Mouse (Mus musculus): ENCODE measurements at regions not wholly inside any gene's neighbourhood (a gene's known extent, or its start where the extent isn't known, plus 50 kb on each side); places are given as distances from the start of the nearest gene placed in this dataset.
A peak's percentile ranks its signal among the peaks of the same experiment; 100 is the strongest.

DNA sequence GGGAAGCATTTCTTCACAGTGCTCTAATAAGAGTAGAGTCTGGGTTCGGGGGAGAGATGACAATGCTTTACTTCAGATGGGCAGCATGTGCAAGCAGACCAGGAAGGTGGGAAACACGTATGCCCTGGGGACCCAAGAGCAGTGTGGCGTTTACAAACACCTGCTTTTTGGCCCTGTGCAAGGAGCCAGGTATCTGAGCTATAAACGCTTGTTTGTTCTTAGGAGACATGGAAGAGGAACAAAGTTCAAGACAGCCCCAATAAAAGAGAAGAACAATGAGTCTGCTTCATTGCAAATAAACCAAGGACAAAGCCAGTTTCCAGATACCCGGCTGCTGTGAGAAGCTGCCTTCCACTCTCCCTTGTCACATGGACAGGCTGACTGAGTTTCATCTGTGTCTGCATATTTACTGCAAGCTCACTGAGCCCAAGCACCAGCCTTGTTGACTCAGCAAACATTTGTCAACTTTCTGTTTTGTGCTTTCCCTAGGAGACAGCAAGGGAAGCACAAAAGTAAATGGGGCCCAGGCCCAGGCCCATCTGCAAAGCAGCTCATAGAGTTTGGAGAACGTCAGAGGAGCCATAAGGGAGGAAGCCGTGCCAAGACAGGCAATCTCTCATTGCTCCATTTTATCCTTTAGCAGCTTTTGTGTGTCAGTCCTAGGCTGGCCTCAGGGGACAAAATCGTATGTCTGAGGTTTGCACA lies 136.1 kb upstream of the Cxcl12 start:
- no peaks in the 10 kb centered on the region for H3K4me1 ChIP-seq (ENCODE audit: control insufficient read depth, insufficient read depth, low read length)
- no peak overlapping the region for H3K4me3 ChIP-seq (ENCODE audit: insufficient read depth, low read length)
- H3K27ac ChIP-seq (ENCODE audit: insufficient read depth, low read length): no peak overlapping the region
- TF ChIP-seq CTCF (IDR thresholded peaks at IDR 0.05; ENCODE audit: extremely low read depth, insufficient read depth, low read length) (no peak), POLR2A (IDR thresholded peaks at IDR 0.05; ENCODE audit: extremely low read depth, insufficient read depth, low read length) (no peak)

DNA sequence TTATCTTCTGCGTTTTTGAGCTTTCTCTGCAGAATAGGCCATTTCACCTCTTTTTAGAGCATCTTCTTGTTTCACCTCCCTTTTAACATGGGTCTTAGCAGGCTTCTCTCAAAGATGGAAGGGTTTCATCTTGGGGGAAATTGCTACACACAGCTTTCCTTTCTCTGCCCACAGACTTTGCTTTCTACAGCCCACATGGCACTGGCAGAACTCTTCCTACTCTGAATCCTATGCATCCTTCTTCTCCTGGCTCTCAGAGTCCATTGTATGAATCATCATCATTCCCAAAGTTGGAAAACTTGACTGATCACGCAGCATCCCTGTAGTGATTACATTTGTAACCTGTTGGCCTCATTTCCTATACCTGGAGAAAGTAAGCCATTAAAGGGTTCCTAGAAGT lies 124.6 kb upstream of the Cxcl12 start:
- TF ChIP-seq POLR2A (IDR thresholded peaks at IDR 0.05; ENCODE audit: extremely low read depth, insufficient read depth, low read length) (no peak), CTCF (IDR thresholded peaks at IDR 0.05; ENCODE audit: extremely low read depth, insufficient read depth, low read length) (no peak)
- no peak overlapping the region for H3K27ac ChIP-seq (ENCODE audit: insufficient read depth, low read length)
- H3K4me3 ChIP-seq (ENCODE audit: insufficient read depth, low read length): no peak overlapping the region
- no peaks in the 10 kb centered on the region for H3K4me1 ChIP-seq (ENCODE audit: control insufficient read depth, insufficient read depth, low read length)

DNA sequence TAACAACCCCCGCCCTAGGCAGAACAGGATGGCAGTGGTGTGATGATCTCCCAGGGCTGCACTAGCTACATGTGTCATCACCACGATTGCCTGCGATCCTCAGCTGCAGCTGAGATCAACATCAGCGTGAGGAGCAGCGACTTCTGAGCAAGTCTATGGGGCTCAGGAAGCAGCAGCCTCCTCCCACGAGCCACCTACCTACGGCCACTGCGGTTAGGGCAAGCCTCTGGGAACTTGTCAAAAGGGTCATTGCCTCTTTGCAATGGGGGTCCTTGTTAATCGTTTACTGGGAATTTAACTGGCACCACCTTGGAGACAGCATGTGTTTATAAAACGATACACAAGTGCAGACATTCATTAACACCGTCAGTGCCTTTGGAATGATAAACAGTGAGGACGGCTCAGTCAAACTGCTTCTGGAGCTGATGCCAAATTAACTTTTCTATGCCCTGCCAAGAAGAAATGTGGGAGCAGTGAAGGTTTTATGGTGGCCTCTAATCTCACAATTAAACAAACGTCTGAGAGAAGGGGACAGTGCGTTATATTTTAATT lies 118.8 kb upstream of the Cxcl12 start:
- TF ChIP-seq CTCF (IDR thresholded peaks at IDR 0.05; ENCODE audit: extremely low read depth, insufficient read depth, low read length): no peak
- TF ChIP-seq POLR2A (IDR thresholded peaks at IDR 0.05; ENCODE audit: extremely low read depth, insufficient read depth, low read length): no peak
- Histone ChIP-seq H3K4me1 (ENCODE audit: control insufficient read depth, insufficient read depth, low read length) (no peaks in the 10 kb centered on the region), H3K4me3 (ENCODE audit: insufficient read depth, low read length) (no peak overlapping the region), H3K27ac (ENCODE audit: insufficient read depth, low read length) (no peak overlapping the region)

DNA sequence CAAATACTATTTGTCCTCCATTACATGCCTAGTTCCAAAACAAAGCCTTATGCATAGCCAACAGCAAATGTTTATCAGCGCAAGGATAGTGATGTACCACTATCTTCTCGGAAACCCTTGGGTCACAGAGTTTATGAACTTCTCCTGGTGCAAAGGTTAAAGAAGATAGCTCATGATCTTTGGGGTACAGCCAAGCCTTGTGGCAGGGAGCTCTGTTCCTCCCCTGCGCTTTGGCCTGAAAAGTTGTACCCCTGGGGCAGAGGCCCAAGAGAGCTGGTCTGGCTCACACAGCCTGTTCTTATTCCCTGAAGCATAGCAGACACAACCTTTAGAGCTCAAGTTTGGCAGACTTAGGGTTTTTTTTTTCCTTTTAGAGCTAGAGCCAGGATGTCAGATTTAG lies 107.6 kb upstream of the Cxcl12 start:
- H3K4me1 ChIP-seq (ENCODE audit: control insufficient read depth, insufficient read depth, low read length): no peaks in the 10 kb centered on the region
- no peak overlapping the region for H3K27ac ChIP-seq (ENCODE audit: insufficient read depth, low read length)
- no peak overlapping the region for H3K4me3 ChIP-seq (ENCODE audit: insufficient read depth, low read length)
- TF ChIP-seq POLR2A (IDR thresholded peaks at IDR 0.05; ENCODE audit: extremely low read depth, insufficient read depth, low read length) (no peak), CTCF (IDR thresholded peaks at IDR 0.05; ENCODE audit: extremely low read depth, insufficient read depth, low read length) (no peak)

DNA sequence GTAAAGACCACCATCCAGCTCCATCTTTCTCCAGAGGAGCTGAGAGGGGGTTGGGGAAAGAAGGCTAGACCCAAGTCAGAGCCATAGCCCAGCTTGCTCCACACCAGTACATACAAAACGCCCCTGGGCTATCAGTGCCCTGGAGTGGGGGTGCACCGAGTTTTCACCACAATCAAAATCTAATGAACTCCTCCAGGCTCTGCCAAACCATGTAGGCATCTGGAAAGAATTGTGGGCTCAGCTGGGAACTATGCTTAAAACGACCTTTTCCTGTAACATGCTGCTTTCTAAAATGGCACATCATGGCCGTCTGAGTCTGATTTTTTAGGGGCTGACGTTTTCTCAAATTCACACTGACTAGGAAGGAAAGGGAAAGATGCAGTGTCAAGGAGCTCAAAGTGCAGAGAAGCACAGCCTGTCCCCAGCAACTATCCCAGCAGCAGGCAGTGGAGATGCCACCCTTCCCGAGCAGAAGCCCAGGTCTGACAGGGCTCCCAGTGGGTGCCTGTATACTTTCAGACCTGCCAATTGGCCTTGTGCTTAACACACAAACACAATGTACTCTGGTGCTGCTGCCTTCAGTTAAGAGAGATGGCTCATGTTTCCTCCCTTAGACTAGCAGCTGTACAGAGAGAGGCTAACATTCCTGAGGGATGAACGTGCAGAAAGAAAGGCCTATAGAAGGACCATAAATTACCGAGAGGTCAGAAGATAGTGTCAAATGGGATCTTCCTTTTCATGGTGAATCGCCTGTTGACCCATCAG lies 100.6 kb upstream of the Cxcl12 start:
- Histone ChIP-seq H3K4me3 (ENCODE audit: insufficient read depth, low read length) (no peak overlapping the region), H3K4me1 (ENCODE audit: control insufficient read depth, insufficient read depth, low read length) (no peaks in the 10 kb centered on the region; the same call in 1 of the 2 replicates), H3K27ac (ENCODE audit: insufficient read depth, low read length) (no peak overlapping the region)
- TF ChIP-seq CTCF (IDR thresholded peaks at IDR 0.05; ENCODE audit: extremely low read depth, insufficient read depth, low read length) (no peak), POLR2A (IDR thresholded peaks at IDR 0.05; ENCODE audit: extremely low read depth, insufficient read depth, low read length) (no peak)

DNA sequence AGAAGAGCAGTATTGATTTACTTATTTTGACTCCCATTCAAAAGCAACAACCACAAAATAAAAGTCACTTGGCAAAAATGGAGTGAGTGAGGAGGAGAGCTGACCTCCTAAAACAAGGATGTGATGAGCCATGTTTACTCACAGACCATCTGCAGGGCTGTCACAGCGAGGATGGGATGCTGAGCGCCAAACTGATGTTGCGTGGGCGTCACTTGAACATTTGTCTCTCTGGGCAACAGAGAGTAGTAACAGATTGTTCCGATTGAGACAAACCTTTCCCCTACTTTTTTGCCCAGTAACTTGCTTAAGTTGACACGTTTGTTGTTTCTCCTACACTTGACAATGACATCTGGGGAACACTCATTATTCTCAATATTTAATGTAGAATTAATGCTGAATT lies 97.0 kb upstream of the Cxcl12 start:
- H3K4me1 ChIP-seq (ENCODE audit: control insufficient read depth, insufficient read depth, low read length): no peaks in the 10 kb centered on the region; the same call in 1 of the 2 replicates
- no peak overlapping the region for H3K4me3 ChIP-seq (ENCODE audit: insufficient read depth, low read length)

DNA sequence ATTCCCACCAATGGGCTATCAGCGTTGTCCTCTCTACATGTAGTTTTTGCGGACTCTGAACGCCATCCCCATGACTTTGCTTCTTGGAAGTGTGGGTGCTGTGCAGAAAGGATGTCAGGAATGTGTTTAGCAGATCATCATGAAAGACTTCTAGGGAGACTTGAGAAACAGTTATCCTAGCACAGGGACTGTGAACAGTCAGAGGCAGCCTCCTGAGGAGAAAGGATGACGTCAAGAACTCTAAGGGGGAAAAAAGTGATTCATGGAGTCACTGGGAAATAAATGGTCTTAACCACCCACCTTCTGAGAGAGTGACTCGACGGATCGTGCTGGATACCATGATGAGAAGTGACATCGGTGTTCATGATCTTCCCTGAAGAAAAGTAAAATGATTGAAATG lies 96.5 kb upstream of the Cxcl12 start:
- Histone ChIP-seq H3K4me3 (ENCODE audit: insufficient read depth, low read length) (no peak overlapping the region), H3K27ac (ENCODE audit: insufficient read depth, low read length) (no peak overlapping the region), H3K4me1 (ENCODE audit: control insufficient read depth, insufficient read depth, low read length) (no peaks in the 10 kb centered on the region; the same call in 1 of the 2 replicates)
- no peak for TF ChIP-seq POLR2A (IDR thresholded peaks at IDR 0.05; ENCODE audit: extremely low read depth, insufficient read depth, low read length)

More for the DNA sequence above, 97.0 kb upstream of the Cxcl12 start:
- no peak overlapping the region for H3K27ac ChIP-seq (ENCODE audit: insufficient read depth, low read length)
- no peak for TF ChIP-seq POLR2A (IDR thresholded peaks at IDR 0.05; ENCODE audit: extremely low read depth, insufficient read depth, low read length)
- TF ChIP-seq CTCF (IDR thresholded peaks at IDR 0.05; ENCODE audit: extremely low read depth, insufficient read depth, low read length): no peak

DNA sequence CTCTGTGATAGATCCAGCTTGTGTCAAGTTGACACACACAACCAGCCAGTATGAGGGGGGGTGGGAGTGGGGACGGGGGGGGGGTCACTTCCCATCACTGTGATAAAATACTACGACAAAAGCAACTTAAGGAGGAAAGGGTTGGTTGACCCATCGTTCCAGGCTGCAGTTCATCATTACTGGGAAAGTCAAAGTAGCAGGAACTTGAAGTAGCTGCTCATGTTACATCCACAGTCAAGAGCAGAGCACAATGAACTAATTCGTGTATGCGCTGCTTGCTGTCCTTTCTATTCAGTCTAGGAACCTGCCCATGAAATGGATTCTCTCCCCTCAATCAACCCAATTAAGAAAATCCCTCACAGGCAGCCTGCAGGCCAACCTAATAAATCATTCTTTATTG lies 88.8 kb upstream of the Cxcl12 start:
- H3K27ac ChIP-seq (ENCODE audit: insufficient read depth, low read length): no peak overlapping the region
- H3K4me3 ChIP-seq (ENCODE audit: insufficient read depth, low read length): no peak overlapping the region
- H3K4me1 ChIP-seq (ENCODE audit: control insufficient read depth, insufficient read depth, low read length): no peaks in the 10 kb centered on the region
- TF ChIP-seq CTCF (IDR thresholded peaks at IDR 0.05; ENCODE audit: extremely low read depth, insufficient read depth, low read length) (no peak), POLR2A (IDR thresholded peaks at IDR 0.05; ENCODE audit: extremely low read depth, insufficient read depth, low read length) (no peak)

DNA sequence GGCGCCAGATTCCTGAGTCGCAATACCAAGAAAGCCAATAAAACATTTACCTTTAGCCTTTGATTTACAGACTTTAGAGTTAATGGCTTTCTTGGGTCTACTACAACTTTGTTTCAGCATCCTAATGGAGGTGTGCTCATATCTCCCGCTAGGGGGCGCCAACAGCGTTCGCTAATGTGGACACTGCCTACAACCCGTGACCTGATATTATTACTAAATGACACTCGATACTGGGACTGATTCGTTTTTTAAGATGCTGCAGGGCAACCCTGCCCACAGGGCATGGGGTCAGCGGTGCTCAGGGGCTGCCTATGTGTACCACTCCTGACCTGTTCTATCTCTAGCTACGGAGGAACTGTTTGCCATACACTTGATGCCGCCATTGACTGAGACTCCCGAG lies 87.4 kb upstream of the Cxcl12 start:
- no peak overlapping the region for H3K4me3 ChIP-seq (ENCODE audit: insufficient read depth, low read length)
- no peaks in the 10 kb centered on the region for H3K4me1 ChIP-seq (ENCODE audit: control insufficient read depth, insufficient read depth, low read length)
- TF ChIP-seq CTCF (IDR thresholded peaks at IDR 0.05; ENCODE audit: extremely low read depth, insufficient read depth, low read length): peak; percentile 22; the same call in 1 of the 2 replicates
- no peak for TF ChIP-seq POLR2A (IDR thresholded peaks at IDR 0.05; ENCODE audit: extremely low read depth, insufficient read depth, low read length)
- H3K27ac ChIP-seq (ENCODE audit: insufficient read depth, low read length): no peak overlapping the region

DNA sequence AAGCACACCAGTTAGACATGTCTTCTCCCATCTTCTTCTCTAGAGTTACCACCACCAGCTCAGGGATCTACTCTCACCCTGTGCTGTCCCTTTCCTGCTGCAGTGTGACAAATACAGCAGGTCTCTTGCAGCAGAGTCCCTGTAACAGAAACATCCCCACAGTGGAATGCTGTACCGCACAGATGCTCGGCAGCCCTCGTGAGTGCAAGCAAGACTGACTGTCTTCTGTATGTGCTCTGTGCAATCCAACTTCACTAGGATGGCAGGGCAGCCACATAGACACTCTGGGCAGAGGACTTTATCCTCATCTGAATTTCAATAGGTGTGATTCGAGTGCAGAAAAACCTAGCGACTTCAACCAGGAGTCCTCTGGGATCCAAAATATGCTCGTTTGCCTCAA lies 84.1 kb upstream of the Cxcl12 start:
- no peaks in the 10 kb centered on the region for H3K4me1 ChIP-seq (ENCODE audit: control insufficient read depth, insufficient read depth, low read length)
- H3K27ac ChIP-seq (ENCODE audit: insufficient read depth, low read length): no peak overlapping the region
- TF ChIP-seq POLR2A (IDR thresholded peaks at IDR 0.05; ENCODE audit: extremely low read depth, insufficient read depth, low read length) (no peak), CTCF (IDR thresholded peaks at IDR 0.05; ENCODE audit: extremely low read depth, insufficient read depth, low read length) (no peak)

More for the DNA sequence above, 84.1 kb upstream of the Cxcl12 start:
- no peak overlapping the region for H3K4me3 ChIP-seq (ENCODE audit: insufficient read depth, low read length)

Data from cortical plate, adult 2 months (tissue).